Mouse (Mus musculus) forebrain, embryonic 10.5 days (tissue): ENCODE data around the gene Kmt2d. TPM values are rescaled to one million over a fixed set of nuclear protein-coding genes. Genes with fewer than 3 reads are reported as not detected.
A peak's percentile ranks its signal among the peaks of the same experiment; 100 is the strongest.
"Not testable (repeated sequence)": the region's sequence is repeated elsewhere in the genome, so short reads cannot be mapped to it uniquely, and the experiment has no call there.

Experiments used
- DNase-seq: peaks from one replicate; pipeline ENCODE4 v3.0.0-alpha.2; 2017; ENCODE audit warnings: low spot score; ENCODE audit errors: extremely low spot score
- H3K27ac ChIP-seq: fragments of 300-500 bp; sonication (generic); 2 replicates; pipeline ENCODE4 v1.5.1; 2016; ENCODE audit warnings: mild to moderate bottlenecking
- H3K27me3 ChIP-seq: fragments of 300-500 bp; sonication (generic); 2 replicates; pipeline ENCODE4 v1.6.1; 2016; ENCODE audit warnings: mild to moderate bottlenecking; ENCODE audit not compliant: poor library complexity, severe bottlenecking
- H3K36me3 ChIP-seq: fragments of 300-500 bp; sonication (generic); replicated peaks from 2 replicates; pipeline ENCODE4 v1.6.1; 2016; ENCODE audit warnings: mild to moderate bottlenecking, moderate library complexity
- H3K4me1 ChIP-seq: fragments of 300-500 bp; sonication (generic); 2 replicates; pipeline ENCODE4 v1.6.1; 2016
- H3K4me3 ChIP-seq: fragments of 300-500 bp; sonication (generic); 2 replicates; pipeline ENCODE4 v1.5.1; 2016; ENCODE audit warnings: mild to moderate bottlenecking, moderate library complexity
- H3K9me3 ChIP-seq: fragments of 300-500 bp; sonication (generic); 2 replicates; pipeline ENCODE4 v1.6.1; 2016; ENCODE audit warnings: mild to moderate bottlenecking, moderate library complexity
- WGBS: fragments of 180-500 bp; shearing (Covaris S2); methylation state at CpG from one replicate; pipeline ENCODE4 v1.1.7; 2016; 5-methylcytosine and 5-hydroxymethylcytosine counted together
- polyA plus RNA-seq: library from polyadenylated mRNA; unstranded; fragments of >200 nt; fragmentation: Nextera tagmentation; extraction: Ambion mirVana; gene quantifications from 2 replicates; pipeline ENCODE4 v1.2.1, GENCODE M21; 2016

Kmt2d gene
- polyA plus RNA-seq, 1 experiment from 2014 or later = 11.8 TPM

- Histone ChIP-seq H3K9me3 (no peaks in the 10 kb centered on the region), H3K4me3 (peak within 1 kb of the TSS; percentile 85), H3K4me1 (peaks cover 35% of the 10 kb centered on the region), H3K27me3 (no peaks in the 10 kb centered on the region), H3K27ac (peak within 1 kb of the TSS; percentile 92), H3K36me3 (peaks cover 52% of the 10 kb centered on the region)
- WGBS = under 1% methylated on average over 66 of the region's 66 CpGs
- peak; percentile 99 for DNase-seq
Observed at GRCm38 (mm10) chr15:98830736-98831683, 40.0 kb downstream of the Kmt2d start, which contains the start of gene Prkag1. Gene Prkag1 (minus strand): TSS chr15:98831521.

GRCm38 (mm10) chr15:98827611-98828011 lies 43.4 kb downstream of the Kmt2d start:
- no peak for DNase-seq
- WGBS = 95% methylated on average over 7 of the region's 7 CpGs
- Histone ChIP-seq H3K4me3 (no peak overlapping the region), H3K9me3 (no peaks in the 10 kb centered on the region), H3K36me3 (peaks cover 48% of the 10 kb centered on the region), H3K27ac (no peak overlapping the region), H3K4me1 (peaks cover 31% of the 10 kb centered on the region), H3K27me3 (no peaks in the 10 kb centered on the region)

- Histone ChIP-seq H3K4me3 (no peak overlapping the region), H3K4me1 (0 out of 2 replicates have a peak, but pooled peaks cover 5% of the 10 kb centered on the region), H3K9me3 (no peaks in the 10 kb centered on the region), H3K36me3 (peaks cover 60% of the 10 kb centered on the region), H3K27me3 (no peaks in the 10 kb centered on the region), H3K27ac (no peak overlapping the region)
- DNase-seq = no peak
- WGBS = 66% methylated on average over 3 of the region's 3 CpGs
Observed at GRCm38 (mm10) chr15:98823434-98823833, 47.6 kb downstream of the Kmt2d start.

DNA sequence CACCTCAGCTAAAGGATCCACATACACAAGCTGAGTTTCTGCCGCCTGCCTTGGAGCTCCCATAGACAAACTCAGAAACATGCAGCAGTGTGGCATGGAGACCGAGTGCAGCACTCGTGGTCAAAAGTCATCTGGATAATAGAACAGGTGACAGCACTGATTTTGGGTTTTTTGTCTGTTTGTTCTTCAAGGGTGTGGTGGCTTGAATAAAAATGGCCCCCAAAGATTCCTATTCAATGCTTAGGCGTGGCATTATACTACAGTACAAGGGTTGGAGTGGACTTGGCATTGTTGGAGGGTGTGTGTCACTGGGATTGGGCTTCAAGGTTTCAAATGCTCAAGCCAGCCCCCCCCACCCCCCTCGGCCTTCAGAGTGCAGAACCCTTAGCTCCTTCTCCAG lies 48.9 kb downstream of the Kmt2d start:
- H3K36me3 ChIP-seq = peaks cover 54% of the 10 kb centered on the region
- 0 out of 2 replicates have a peak, but pooled peaks cover 2% of the 10 kb centered on the region for H3K4me1 ChIP-seq
- no peak overlapping the region for H3K27ac ChIP-seq
- H3K4me3 ChIP-seq = no peak overlapping the region
- no peaks in the 10 kb centered on the region for H3K27me3 ChIP-seq
- no peaks in the 10 kb centered on the region for H3K9me3 ChIP-seq
- WGBS = 87% methylated on average over 5 of the region's 5 CpGs
- no peak for DNase-seq

DNA sequence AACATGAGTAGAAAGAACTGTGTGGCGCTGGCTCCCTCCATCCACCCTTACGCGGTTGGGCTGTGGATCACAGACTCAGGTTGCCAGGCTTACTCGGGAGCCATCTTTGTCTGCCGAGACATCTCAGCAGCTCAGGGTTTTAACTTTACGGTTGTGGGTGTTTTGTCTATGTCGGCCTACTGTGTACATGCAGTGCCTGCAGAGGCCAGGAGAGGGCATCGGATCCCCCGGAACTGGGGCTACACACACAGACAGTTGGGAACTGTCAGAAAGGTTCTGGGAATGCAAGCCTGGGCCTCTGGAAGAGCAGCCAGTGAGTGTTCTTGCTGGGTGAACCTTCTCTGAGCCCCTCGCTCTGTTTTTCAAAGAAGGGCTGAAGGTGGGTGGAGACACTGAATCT lies 49.6 kb downstream of the Kmt2d start:
- no peak for DNase-seq
- peaks cover 61% of the 10 kb centered on the region for H3K36me3 ChIP-seq

DNA sequence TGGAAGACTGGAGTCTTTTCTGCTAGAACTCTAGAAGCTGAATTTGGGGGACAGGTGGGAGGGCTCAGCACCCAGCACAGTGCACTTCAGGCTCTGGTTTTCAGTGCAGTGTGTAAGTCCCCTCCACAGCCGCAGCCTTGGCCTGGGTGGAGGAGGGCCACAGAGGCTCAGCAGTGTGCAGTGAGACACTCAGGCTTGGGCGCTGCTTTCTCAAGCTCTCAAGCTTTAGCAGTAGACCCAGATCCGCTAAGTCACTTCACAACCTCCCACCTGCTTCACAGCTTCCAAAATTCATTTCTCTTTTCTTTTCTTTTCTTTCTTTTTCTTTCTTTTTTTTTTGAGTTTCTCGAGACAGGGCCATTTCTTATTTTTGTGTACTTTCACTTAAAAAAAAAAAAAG lies 50.1 kb downstream of the Kmt2d start:
- Histone ChIP-seq H3K27me3 (no peaks in the 10 kb centered on the region), H3K4me1 (0 out of 2 replicates have a peak, but pooled peaks cover 2% of the 10 kb centered on the region), H3K9me3 (no peaks in the 10 kb centered on the region), H3K4me3 (no peak overlapping the region), H3K36me3 (peaks cover 63% of the 10 kb centered on the region), H3K27ac (no peak overlapping the region)
- DNase-seq = no peak
- 87% methylated on average over 4 of the region's 4 CpGs for WGBS

More for the DNA sequence above, 49.6 kb downstream of the Kmt2d start:
- no peak overlapping the region for H3K4me3 ChIP-seq
- no peaks in the 10 kb centered on the region for H3K27me3 ChIP-seq
- 0 out of 2 replicates have a peak, but pooled peaks cover 2% of the 10 kb centered on the region for H3K4me1 ChIP-seq
- no peak overlapping the region for H3K27ac ChIP-seq
- no peaks in the 10 kb centered on the region for H3K9me3 ChIP-seq
- 22% methylated on average over 10 of the region's 10 CpGs for WGBS

DNA sequence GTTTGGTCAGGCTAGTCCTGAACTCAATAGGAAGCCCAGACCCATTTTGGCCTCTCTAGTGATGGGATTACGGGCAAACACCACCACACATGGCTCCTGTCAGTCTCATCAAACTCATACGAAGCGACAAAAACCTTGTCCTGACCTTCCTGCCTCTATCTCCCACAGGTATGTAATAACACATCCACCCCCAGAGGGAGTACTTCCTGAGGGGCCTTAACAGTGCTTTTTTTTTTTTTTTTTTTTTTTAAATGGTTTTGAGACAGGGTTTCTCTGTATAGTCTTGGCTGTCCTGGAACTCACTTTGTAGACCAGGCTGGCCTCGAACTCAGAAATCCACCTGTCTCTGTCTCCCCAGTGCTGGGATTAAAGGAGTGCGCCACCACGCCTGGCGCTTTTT lies 52.8 kb downstream of the Kmt2d start:
- 92% methylated on average over 7 of the region's 7 CpGs for WGBS
- H3K27me3 ChIP-seq = peaks cover 2% of the 10 kb centered on the region; the same call in 1 of the 2 replicates
- 0 out of 2 replicates have a peak, but pooled peaks cover 2% of the 10 kb centered on the region for H3K4me1 ChIP-seq
- peaks cover 62% of the 10 kb centered on the region for H3K36me3 ChIP-seq
- DNase-seq = no peak
- no peak overlapping the region for H3K27ac ChIP-seq
- no peak overlapping the region for H3K4me3 ChIP-seq
- no peaks in the 10 kb centered on the region for H3K9me3 ChIP-seq

DNA sequence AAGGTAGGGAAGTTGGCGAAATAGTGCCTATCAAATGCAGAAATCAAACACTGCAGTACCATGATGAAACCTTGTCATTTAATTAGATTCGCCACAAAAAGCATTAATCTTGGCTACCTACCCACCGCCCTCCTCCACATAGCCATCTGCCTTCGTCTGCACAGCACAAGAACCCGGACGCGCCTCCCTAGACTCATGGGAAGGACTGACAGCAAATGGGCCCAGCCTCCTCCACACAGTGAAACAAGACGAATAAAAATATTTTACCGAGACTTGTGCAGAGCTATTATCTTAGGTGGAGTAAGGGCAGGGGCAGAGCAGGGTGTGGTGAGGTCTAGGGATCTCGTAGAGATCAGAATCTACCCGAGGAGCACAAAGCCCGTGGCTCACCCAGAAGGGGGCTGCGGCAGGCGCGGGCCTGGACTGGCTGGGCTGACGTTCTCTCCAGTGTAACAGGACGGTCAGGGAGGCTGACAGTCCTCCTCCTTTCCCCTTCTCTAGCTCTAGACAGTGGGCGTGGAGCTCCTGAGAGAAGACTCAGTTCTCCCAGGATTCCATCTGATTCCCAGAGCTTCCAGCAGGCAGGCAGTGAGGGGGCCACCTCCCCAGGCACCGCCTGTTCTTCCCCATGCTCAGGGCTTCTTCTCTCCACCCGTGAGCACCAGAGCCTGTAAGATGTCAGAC lies 58.1 kb downstream of the Kmt2d start:
- peaks cover 41% of the 10 kb centered on the region for H3K27me3 ChIP-seq
- H3K9me3 ChIP-seq = no peaks in the 10 kb centered on the region
- DNase-seq = no peak
- H3K27ac ChIP-seq = no peak overlapping the region
- H3K4me1 ChIP-seq = peaks cover 18% of the 10 kb centered on the region
- H3K36me3 ChIP-seq = peaks cover 56% of the 10 kb centered on the region
- WGBS = 89% methylated on average over 20 of the region's 20 CpGs
- H3K4me3 ChIP-seq = no peak overlapping the region

DNA sequence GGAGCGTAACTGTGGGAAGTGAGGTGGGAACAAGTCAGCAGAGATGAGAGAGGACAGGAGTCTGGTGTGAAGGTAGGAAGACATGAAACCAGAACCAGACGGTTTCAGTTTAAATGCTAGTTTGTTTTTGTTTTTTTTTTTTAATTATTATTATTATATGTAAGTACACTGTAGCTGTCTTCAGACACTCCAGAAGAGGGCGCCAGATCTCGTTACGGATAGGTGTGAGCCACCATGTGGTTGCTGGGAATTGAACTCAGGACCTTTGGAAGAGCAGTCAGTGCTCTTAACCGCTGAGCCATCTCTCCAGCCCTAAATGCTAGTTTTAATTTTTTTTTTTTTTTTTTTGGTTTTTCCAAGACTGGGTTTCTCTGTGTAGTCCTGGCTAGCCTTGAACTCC lies 60.8 kb downstream of the Kmt2d start:
- not testable (repeated sequence) for H3K4me3 ChIP-seq, DNase-seq, H3K27ac ChIP-seq, H3K9me3 ChIP-seq
- 75% methylated on average over 6 of the region's 6 CpGs for WGBS
- Histone ChIP-seq H3K27me3 (peaks cover 68% of the 10 kb centered on the region), H3K36me3 (peaks cover 41% of the 10 kb centered on the region), H3K4me1 (peaks cover 45% of the 10 kb centered on the region)

GRCm38 (mm10) chr15:98809390-98809789 lies 61.6 kb downstream of the Kmt2d start, which contains the start of gene Ddn:
Gene Ddn (minus strand): TSS chr15:98809490.
- WGBS = 34% methylated on average over 3 of the region's 3 CpGs
- Histone ChIP-seq H3K36me3 (peaks cover 35% of the 10 kb centered on the region), H3K4me1 (peaks cover 50% of the 10 kb centered on the region), H3K27me3 (peaks cover 76% of the 10 kb centered on the region), H3K4me3 (peak within 1 kb of the TSS; percentile 48), H3K27ac (no peak within 1 kb of the TSS), H3K9me3 (no peaks in the 10 kb centered on the region)
- no peak for DNase-seq

DNA sequence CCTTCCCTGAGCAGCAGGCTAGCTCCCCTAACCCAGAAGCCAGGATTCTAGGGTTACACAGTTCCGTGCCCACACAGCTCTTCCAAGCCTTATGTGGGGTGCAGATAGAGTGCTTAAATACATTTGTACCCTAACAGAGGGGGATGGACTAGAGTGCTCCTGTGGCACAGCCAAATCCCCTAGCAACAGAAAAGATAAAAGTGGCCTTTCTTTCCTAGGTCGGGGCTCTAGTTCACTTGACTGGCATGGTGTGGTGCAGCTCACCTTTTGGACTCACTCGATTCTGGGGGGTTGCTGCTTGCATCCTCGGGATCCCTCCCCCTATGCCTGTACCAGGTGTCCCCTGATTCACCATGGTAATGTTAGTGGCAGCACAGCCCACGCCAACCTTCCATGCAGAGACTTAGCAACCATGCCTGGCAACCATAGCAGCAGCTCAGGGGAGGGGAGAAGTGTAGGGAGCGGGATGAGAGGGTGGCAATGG lies 62.3 kb downstream of the Kmt2d start:
- Histone ChIP-seq H3K27me3 (peaks cover 83% of the 10 kb centered on the region), H3K4me3 (peak overlapping the region; percentile 48; the same call in 1 of the 2 replicates), H3K4me1 (peaks cover 55% of the 10 kb centered on the region), H3K27ac (no peak overlapping the region), H3K36me3 (peaks cover 28% of the 10 kb centered on the region), H3K9me3 (no peaks in the 10 kb centered on the region)
- 11% methylated on average over 6 of the region's 6 CpGs for WGBS
- DNase-seq = no peak

GRCm38 (mm10) chr15:98807895-98808650 lies 62.9 kb downstream of the Kmt2d start:
- no peak overlapping the region for H3K27ac ChIP-seq
- H3K36me3 ChIP-seq = peaks cover 22% of the 10 kb centered on the region
- no peaks in the 10 kb centered on the region for H3K9me3 ChIP-seq
- peaks cover 62% of the 10 kb centered on the region for H3K4me1 ChIP-seq
- under 1% methylated on average over 34 of the region's 34 CpGs for WGBS
- no peak for DNase-seq
- peaks cover 86% of the 10 kb centered on the region for H3K27me3 ChIP-seq
- peak overlapping the region; percentile 48 for H3K4me3 ChIP-seq
